Mouse (Mus musculus) gastrocnemius, adult 2 months (tissue): ENCODE results near the gene Ak9. TPM values are rescaled to one million over a fixed set of nuclear protein-coding genes. Genes with fewer than 3 reads are reported as not detected.
A peak's percentile ranks its signal among the peaks of the same experiment; 100 is the strongest.

Experiments used
- DNase-seq: peaks from one replicate; pipeline ENCODE4 v3.0.0; 2022
- H3K27ac ChIP-seq: fragments of 200-600 bp; 2 replicates; pipeline ENCODE4 v1.8.1; 2022; ENCODE audit warnings: mild to moderate bottlenecking
- H3K4me3 ChIP-seq: fragments of 200-600 bp; 2 replicates; pipeline ENCODE4 v1.8.1; 2022; ENCODE audit warnings: mild to moderate bottlenecking, moderate library complexity
- CTCF ChIP-seq: fragments of 200-600 bp; IDR thresholded peaks from 2 replicates; pipeline ENCODE4 v1.8.1; 2022; ENCODE audit warnings: antibody characterized with exemption, mild to moderate bottlenecking, moderate library complexity
- intact Hi-C: fragments of 180-260 bp; cut with DNase I; formaldehyde crosslinking; loops from one replicate; pipeline ENCODE4 v1.15.1; 2025
- total RNA-seq, 2 experiments: library from RNA; stranded (reverse); gene quantifications; 2 replicates each; pipeline ENCODE4 v1.2.3; 2021

Ak9 gene
- total RNA-seq, 2 experiments from 2014 or later: not detected

DNA sequence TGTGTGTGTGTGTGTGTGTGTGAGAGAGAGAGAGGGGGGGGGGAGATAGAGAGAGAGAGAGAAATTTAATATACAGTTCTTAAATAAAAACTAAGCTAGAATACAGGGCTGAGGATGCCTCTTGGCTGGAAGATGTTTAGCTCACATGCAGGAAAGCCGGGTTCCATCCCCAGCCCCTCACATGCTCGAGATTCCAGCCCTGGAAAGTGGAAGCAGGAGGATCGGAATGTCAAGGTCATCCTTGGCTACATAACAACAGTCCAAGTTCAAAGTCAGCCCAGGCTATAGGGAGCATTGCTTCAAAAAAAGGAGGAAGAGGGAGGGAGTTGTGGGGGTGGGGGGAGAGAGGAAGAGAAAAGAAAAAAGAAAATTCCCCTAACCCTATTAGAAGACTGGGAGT lies 131.4 kb downstream of the Ak9 start:
- H3K27ac ChIP-seq: no peak overlapping the region
- intact Hi-C loops: loop anchor here (10.0 kb wide), 2 partner anchors 70 to 250 kb away; no protein-coding TSS in a partner anchor
- TF ChIP-seq CTCF: no peak
- no peak overlapping the region for H3K4me3 ChIP-seq
- DNase-seq: no peak

GRCm38 (mm10) chr10:41448216-41448615 lies 144.4 kb downstream of the Ak9 start:
- no peak for TF ChIP-seq CTCF
- intact Hi-C loops: no loop called here
- Histone ChIP-seq H3K27ac (no peak overlapping the region), H3K4me3 (no peak overlapping the region)
- DNase-seq: no peak

DNA sequence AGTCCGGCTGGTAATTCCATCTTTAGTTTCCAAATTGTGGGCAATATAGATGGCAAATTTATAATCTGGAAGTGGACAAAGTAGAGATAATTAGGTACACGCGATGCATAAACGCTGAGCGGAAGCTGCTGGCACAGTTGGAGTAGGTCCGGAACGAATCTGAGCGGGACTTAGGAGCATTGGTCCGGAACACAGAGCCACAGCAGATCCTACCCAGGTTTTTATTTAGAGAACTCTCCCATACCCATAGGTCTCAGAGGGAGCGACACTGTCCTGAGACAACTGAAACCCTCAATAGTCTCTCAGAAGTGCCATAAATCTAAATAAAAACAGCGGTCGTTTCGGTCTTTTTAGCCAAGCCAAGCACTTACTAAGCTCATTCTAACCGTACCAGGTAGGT lies 145.9 kb downstream of the Ak9 start:
- TF ChIP-seq CTCF: no peak
- peak; percentile 29 for DNase-seq
- intact Hi-C loops: no loop called here
- peak overlapping the region; percentile 95 for H3K27ac ChIP-seq
- peak overlapping the region; percentile 91 for H3K4me3 ChIP-seq

DNA sequence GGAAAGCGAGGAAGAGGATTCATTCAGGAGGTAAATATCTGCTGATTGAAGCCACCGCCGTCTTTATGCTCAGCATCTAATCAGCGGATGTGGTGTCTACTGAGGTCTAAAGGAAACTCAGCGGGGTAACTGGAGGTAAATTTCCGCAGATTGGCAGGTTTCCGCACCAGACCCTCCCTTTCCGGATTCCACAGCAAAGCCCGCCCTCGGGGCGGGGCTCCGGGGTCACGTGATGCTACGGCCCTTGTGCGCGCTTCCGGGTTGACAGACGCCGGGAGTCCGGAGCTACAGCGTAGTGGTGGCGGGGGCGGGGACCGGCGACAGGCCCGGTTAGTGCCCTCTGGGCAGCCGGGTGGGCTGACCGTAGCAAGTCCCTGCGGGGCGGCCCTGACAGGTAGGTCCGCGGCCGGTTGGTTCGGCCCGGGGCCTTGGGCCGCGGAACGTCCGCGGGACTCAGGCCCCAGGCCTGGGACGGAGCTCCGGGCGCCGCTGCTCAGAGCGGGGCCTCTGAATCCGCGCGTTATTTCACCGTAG lies 146.4 kb downstream of the Ak9 start, which contains the start of gene Zbtb24:
Gene Zbtb24, plus strand, starts transcription at position 247 of the 534 bp plus-strand sequence.
- peak; percentile 96 for DNase-seq
- intact Hi-C loops: no loop called here
- Histone ChIP-seq H3K27ac (peak within 1 kb of the TSS; percentile 95), H3K4me3 (peak within 1 kb of the TSS; percentile 91)
- no peak for TF ChIP-seq CTCF

DNA sequence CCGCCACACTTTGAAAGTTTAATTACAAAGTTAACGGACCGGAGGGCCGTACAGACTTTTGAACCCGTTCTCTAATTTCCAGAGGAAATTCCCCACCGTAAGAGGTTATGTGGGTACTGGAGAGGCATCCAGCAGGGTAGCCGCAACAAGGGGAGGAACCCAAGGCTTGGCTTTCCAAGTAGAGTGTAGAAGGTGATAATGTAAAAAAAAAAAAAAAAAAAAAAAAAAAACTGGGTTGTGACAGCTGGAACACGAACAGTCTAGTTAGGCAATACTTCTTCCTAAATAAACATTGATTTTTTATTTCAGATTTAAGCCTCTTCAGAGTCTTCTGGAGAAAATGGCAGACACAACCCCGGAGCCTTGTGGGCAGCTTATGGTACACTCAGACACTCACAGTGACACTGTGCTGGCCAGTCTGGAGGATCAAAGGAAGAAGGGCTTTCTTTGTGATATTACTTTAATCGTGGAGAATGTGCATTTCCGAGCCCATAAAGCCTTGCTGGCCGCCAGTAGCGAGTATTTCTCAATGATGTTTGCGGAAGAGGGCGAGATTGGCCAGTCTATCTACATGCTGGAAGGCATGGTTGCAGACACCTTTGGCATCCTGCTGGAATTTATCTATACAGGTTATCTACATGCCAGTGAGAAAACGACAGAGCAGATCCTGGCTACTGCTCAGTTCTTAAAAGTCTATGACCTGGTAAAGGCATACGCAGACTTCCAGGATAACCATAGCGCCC lies 147.2 kb downstream of the Ak9 start:
- no peak for TF ChIP-seq CTCF
- intact Hi-C loops: no loop called here
- peak overlapping the region; percentile 95 for H3K27ac ChIP-seq
- peak overlapping the region; percentile 91 for H3K4me3 ChIP-seq
- no peak for DNase-seq

GRCm38 (mm10) chr10:41451656-41452055 lies 147.9 kb downstream of the Ak9 start:
- TF ChIP-seq CTCF: no peak
- intact Hi-C loops: no loop called here
- Histone ChIP-seq H3K4me3 (peak overlapping the region; percentile 91; the same call in 1 of the 2 replicates), H3K27ac (no peak overlapping the region)
- no peak for DNase-seq

DNA sequence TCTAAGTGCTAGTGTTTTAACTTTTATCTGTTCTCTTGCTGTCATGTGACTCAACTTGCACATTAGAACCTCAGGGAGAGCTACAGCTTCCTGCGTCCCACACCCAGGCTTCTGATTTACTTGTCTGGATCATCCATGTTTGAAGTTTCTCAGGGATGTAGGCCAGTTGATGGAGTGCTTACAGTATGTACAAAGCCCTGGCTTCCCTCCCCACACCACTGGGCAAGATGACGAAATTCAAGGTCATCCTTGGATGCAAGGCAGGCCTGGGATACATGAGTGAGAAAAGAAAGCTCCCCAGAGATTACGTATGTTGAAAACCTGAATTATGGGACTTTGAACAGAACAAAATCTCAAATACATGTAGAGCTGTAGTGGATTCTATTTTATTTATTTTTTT lies 149.0 kb downstream of the Ak9 start:
- Histone ChIP-seq H3K27ac (no peak overlapping the region), H3K4me3 (no peak overlapping the region)
- intact Hi-C loops: no loop called here
- no peak for DNase-seq
- no peak for TF ChIP-seq CTCF

- Histone ChIP-seq H3K4me3 (no peak overlapping the region), H3K27ac (no peak overlapping the region)
- no peak for TF ChIP-seq CTCF
- intact Hi-C loops: no loop called here
- no peak for DNase-seq
These were observed 156.2 kb downstream of the Ak9 start for GRCm38 (mm10) chr10:41459990-41460389.

- TF ChIP-seq CTCF: no peak
- Histone ChIP-seq H3K27ac (no peak overlapping the region), H3K4me3 (no peak overlapping the region)
- no peak for DNase-seq
- intact Hi-C loops: no loop called here
These were observed 156.7 kb downstream of the Ak9 start for GRCm38 (mm10) chr10:41460501-41460900.

DNA sequence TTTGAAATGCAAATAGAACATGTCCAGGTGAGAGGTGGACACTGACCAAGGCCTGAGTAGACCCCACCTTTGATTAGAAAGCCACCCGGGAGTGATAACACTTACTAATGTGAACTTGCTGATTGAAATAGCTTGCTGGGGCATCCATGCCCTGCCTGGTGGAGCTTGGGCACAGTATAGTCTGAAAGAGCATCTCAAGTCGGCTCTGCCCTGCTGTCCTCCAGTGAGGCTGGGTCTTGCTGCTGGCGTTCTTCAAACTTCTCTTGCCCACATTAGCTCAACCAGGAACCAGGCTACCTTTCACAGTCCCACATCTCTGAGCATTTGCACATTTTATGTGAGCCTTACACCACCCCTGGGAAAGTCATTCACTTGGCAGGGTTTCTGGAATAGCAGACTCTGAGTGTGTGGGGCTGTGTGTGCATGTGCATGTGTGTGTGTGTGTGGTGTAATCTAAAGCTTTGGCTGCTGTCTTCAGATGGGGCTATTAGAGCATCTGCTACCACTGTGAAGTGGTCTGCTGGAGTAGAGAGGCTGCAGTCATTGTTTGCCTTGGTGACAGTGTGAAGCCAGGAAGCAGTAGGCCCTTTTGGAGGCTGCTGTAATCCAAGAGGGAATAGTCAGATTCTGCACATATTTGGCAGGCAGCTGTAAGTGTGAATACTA lies 157.4 kb downstream of the Ak9 start:
- no peak overlapping the region for H3K4me3 ChIP-seq
- DNase-seq: no peak
- H3K27ac ChIP-seq: no peak overlapping the region
- no peak for TF ChIP-seq CTCF
- intact Hi-C loops: no loop called here

DNA sequence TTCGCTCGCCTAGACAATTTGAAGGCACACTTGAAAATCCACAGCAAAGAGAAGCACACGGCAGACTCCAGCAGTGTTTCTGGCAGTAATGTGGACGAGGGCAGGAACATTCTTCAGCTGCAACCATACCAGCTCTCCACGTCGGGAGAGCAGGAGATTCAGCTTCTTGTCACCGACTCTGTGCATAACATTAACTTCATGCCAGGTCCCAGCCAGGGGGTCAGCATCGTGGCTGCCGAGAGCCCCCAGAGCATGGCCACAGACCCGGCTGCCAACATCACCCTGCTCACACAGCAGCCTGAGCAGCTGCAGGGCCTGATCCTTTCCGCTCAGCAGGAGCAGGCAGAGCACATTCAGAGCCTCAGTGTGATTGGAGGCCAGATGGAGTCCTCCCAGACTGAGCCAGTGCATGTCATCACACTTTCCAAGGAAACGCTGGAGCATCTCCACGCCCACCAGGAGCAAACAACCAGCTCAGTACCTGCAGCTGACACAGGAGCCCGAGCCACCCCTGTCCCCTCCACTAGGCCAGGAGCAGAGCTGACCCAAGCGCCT lies 160.7 kb downstream of the Ak9 start:
- Histone ChIP-seq H3K27ac (no peak overlapping the region), H3K4me3 (no peak overlapping the region)
- intact Hi-C loops: no loop called here
- DNase-seq: no peak
- no peak for TF ChIP-seq CTCF

GRCm38 (mm10) chr10:41467325-41467724 lies 163.5 kb downstream of the Ak9 start:
- no peak for TF ChIP-seq CTCF
- intact Hi-C loops: no loop called here
- DNase-seq: no peak
- no peak overlapping the region for H3K4me3 ChIP-seq
- no peak overlapping the region for H3K27ac ChIP-seq

DNA sequence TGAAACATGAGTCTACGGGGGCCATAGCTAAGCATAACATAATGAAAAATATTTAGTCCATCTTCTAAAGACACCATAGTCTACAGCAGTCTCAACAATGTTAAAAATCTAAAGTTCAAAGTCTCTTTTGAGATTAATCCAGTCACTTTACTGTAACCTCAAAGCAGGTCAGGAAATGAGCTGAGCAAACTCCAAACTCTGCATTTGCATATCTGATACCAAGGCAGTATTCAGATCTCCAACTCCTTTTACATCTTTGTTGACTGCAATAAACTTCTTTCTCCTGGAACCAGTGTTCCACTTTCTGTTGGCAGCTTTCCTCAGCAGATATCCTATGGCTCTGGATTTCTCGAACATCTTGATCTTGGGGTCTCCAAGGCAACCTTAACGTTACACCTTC lies 166.9 kb downstream of the Ak9 start:
- no peak for TF ChIP-seq CTCF
- intact Hi-C loops: no loop called here
- DNase-seq: no peak
- H3K4me3 ChIP-seq: no peak overlapping the region
- H3K27ac ChIP-seq: no peak overlapping the region
